Mouse (Mus musculus) midbrain, postnatal 0 days (tissue): ENCODE results near the gene Pbx4. TPM values are rescaled to one million over a fixed set of nuclear protein-coding genes. Genes with fewer than 3 reads are reported as not detected.
A peak's percentile ranks its signal among the peaks of the same experiment; 100 is the strongest.

Source experiments
- ATAC-seq: fragments of 200-750 bp; cut with Nextera tagmentation; 2 replicates; pipeline ENCODE4 v1.8.0; 2017; ENCODE audit warnings: moderate number of reproducible peaks, mild to moderate bottlenecking, moderate TSS enrichment, moderate library complexity; ENCODE audit not compliant: low FRiP score
- DNase-seq: peaks from one replicate; pipeline ENCODE4 v3.0.0-alpha.2; 2015; ENCODE audit warnings: low spot score
- H3K27ac ChIP-seq: fragments of 300-500 bp; sonication (generic); 2 replicates; pipeline ENCODE4 v1.5.1; 2014; ENCODE audit warnings: low read depth, mild to moderate bottlenecking, low read length, mixed read lengths
- H3K27me3 ChIP-seq: fragments of 300-500 bp; sonication (generic); 2 replicates; pipeline ENCODE4 v1.6.1; 2014; ENCODE audit warnings: low read length, control low read depth, mixed read lengths; ENCODE audit not compliant: insufficient read depth
- H3K36me3 ChIP-seq: fragments of 300-500 bp; sonication (generic); 2 replicates; pipeline ENCODE4 v1.6.1; 2014; ENCODE audit warnings: low read length, control low read depth, mixed read lengths; ENCODE audit not compliant: insufficient read depth
- H3K4me1 ChIP-seq: fragments of 300-500 bp; sonication (generic); 2 replicates; pipeline ENCODE4 v1.6.1; 2014; ENCODE audit warnings: mild to moderate bottlenecking, control low read depth, antibody characterized with exemption, low read length, mixed read lengths; ENCODE audit not compliant: insufficient read depth
- H3K4me2 ChIP-seq: fragments of 300-500 bp; sonication (generic); 2 replicates; pipeline ENCODE4 v1.6.1; 2014; ENCODE audit warnings: low read depth, mild to moderate bottlenecking, low read length, mixed read lengths; ENCODE audit not compliant: poor library complexity, severe bottlenecking
- H3K4me3 ChIP-seq: fragments of 300-500 bp; sonication (generic); 2 replicates; pipeline ENCODE4 v1.5.1; 2014; ENCODE audit warnings: low read depth, mild to moderate bottlenecking, low read length, moderate library complexity
- H3K9ac ChIP-seq: fragments of 300-500 bp; sonication (generic); replicated peaks from 2 replicates; pipeline ENCODE4 v1.6.1; 2014; ENCODE audit warnings: mild to moderate bottlenecking, low read length, moderate library complexity, mixed read lengths; ENCODE audit not compliant: poor library complexity, severe bottlenecking
- H3K9me3 ChIP-seq: fragments of 300-500 bp; sonication (generic); 2 replicates; pipeline ENCODE4 v1.6.1; 2016; ENCODE audit warnings: low read length, control low read depth
- CTCF ChIP-seq: IDR thresholded peaks from 2 replicates; pipeline ENCODE4 v1.5.1; 2016; ENCODE audit warnings: antibody characterized with exemption, mild to moderate bottlenecking
- WGBS: fragments of 180-500 bp; shearing (Covaris S2); extraction: QIAGEN DNeasy Blood & Tissue Kit; methylation state at CpG from one replicate; pipeline ENCODE4 v1.1.7; 2014; 5-methylcytosine and 5-hydroxymethylcytosine counted together
- polyA plus RNA-seq: library from polyadenylated mRNA; unstranded; fragments of >200 nt; fragmentation: Nextera tagmentation; extraction: Ambion mirVana; gene quantifications from 2 replicates; pipeline ENCODE4 v1.2.1, GENCODE M21; 2015
- total RNA-seq: library from RNA; depleted of rRNA; stranded (reverse); fragments of >200 nt; gene quantifications from 2 replicates; pipeline ENCODE4 v1.2.3, GENCODE M21; 2014

Gene Pbx4
- total and polyA plus RNA-seq, 2 experiments from 2014 or later: 43.9 to 98.8 TPM

GRCm38 (mm10) chr8:69882833-69883600, 50.7 kb downstream of the Pbx4 start:
- Histone ChIP-seq H3K9ac (no peak overlapping the region), H3K4me1 (peaks cover 11% of the 10 kb centered on the region; the same call in 1 of the 2 replicates), H3K27ac (no peak overlapping the region), H3K4me2 (peak overlapping the region; percentile 49; the same call in 1 of the 2 replicates), H3K27me3 (peaks cover 86% of the 10 kb centered on the region), H3K9me3 (no peaks in the 10 kb centered on the region), H3K4me3 (peak overlapping the region; percentile 38), H3K36me3 (no peaks in the 10 kb centered on the region)
- WGBS: 17% methylated on average over 47 of the region's 52 CpGs
- no peak for DNase-seq
- TF ChIP-seq CTCF: no peak
- no peak for ATAC-seq

DNA sequence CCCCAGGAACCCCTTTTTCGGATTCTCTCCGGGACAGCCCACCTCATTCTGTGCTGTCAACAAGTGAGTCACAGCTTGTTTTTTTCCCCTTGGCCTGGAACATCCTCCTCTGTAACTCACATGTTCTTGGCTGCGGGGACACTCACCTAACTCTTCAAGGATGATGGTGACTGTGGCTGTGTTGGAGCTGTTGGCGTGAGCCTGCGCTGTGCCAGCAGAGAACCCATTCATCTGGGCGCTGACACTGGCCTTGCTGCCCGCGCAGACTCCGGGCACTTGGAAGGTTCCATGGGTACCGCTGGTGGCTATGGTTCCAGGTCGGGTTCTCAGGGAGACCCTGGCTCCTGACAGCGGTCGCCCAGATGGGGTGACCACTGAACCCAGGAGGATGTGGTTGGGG, 51.9 kb downstream of the Pbx4 start:
- no peak for TF ChIP-seq CTCF
- peaks cover 97% of the 10 kb centered on the region for H3K27me3 ChIP-seq
- H3K4me2 ChIP-seq: no peak overlapping the region
- H3K4me1 ChIP-seq: peaks cover 11% of the 10 kb centered on the region; the same call in 1 of the 2 replicates
- H3K9me3 ChIP-seq: no peaks in the 10 kb centered on the region
- no peak for DNase-seq
- ATAC-seq: no peak
- H3K4me3 ChIP-seq: no peak overlapping the region
- H3K27ac ChIP-seq: no peak overlapping the region
- no peak overlapping the region for H3K9ac ChIP-seq
- 57% methylated on average over 13 of the region's 13 CpGs for WGBS
- no peaks in the 10 kb centered on the region for H3K36me3 ChIP-seq

DNA sequence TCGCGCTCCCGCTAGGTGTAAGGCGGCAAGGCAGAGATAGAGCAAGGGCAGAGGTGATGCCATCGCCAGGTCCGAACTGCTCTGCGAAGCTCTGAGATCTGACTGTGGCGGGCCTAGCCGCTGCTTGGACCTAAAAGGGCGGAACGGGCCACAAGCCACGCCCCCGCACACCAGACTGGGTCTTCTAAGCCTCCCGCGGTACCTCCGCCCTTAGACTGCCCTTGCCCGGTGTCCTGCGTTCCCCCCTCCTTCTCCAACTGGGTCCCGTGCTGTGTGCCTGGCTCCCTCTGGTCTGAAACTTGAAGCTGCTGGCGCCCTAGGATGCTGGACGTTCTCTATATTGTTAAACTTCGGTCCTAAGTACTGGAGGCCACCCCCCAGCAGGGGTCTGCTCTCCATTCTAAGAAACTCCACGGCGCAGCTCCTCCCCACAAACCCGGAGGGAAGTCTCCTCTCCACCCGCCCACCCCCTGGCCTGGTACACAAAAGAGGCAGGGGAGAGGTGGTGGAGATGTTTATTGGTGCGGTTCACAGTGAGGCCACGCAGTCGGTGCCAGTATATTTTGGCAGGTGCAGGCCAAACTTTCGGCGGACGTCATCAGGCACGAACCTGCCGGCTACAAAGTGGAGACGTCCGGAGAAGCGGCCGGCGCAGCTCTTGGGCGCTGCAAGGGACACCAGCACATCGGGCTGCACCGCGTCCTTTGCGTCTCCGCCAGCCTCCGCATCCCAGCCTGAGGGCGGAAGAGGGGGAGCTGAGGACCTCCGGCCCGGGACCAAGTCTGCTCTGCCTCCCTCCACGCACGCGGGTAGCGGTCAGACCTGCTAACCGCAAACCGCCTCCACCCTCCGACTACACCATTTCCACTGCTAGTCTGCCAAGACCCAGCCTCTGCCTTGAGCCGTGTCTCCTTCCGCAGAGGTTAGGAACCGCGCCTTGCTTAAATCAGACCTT, 55.3 kb downstream of the Pbx4 start, which contains the start of gene Cilp2:
TSS of gene Cilp2 (minus strand) at position 399 of the 955 bp plus-strand sequence.
- peak within 1 kb of the TSS; percentile 28 for H3K4me3 ChIP-seq
- DNase-seq: no peak
- H3K4me2 ChIP-seq: peak within 1 kb of the TSS; percentile 50
- no peak within 1 kb of the TSS for H3K9ac ChIP-seq
- 2% methylated on average over 57 of the region's 60 CpGs for WGBS
- ATAC-seq: no peak
- H3K36me3 ChIP-seq: no peaks in the 10 kb centered on the region
- H3K27me3 ChIP-seq: peaks cover 76% of the 10 kb centered on the region
- TF ChIP-seq CTCF: no peak
- peaks cover 9% of the 10 kb centered on the region; the same call in 1 of the 2 replicates for H3K4me1 ChIP-seq
- no peaks in the 10 kb centered on the region for H3K9me3 ChIP-seq
- H3K27ac ChIP-seq: no peak within 1 kb of the TSS

- Histone ChIP-seq H3K36me3 (no peaks in the 10 kb centered on the region), H3K27ac (no peak overlapping the region), H3K4me3 (peak overlapping the region; percentile 28), H3K9me3 (no peaks in the 10 kb centered on the region), H3K4me1 (peaks cover 9% of the 10 kb centered on the region; the same call in 1 of the 2 replicates), H3K4me2 (peak overlapping the region; percentile 50), H3K9ac (no peak overlapping the region), H3K27me3 (peaks cover 69% of the 10 kb centered on the region)
- no peak for TF ChIP-seq CTCF
- DNase-seq: no peak
- ATAC-seq: no peak
- WGBS: 5% methylated on average over 24 of the region's 24 CpGs
Measured at GRCm38 (mm10) chr8:69888244-69888866, 56.1 kb downstream of the Pbx4 start.

- no peak for TF ChIP-seq CTCF
- WGBS: 2% methylated on average over 32 of the region's 32 CpGs
- peaks cover 9% of the 10 kb centered on the region; the same call in 1 of the 2 replicates for H3K4me1 ChIP-seq
- peak overlapping the region; percentile 50 for H3K4me2 ChIP-seq
- H3K9ac ChIP-seq: no peak overlapping the region
- H3K36me3 ChIP-seq: no peaks in the 10 kb centered on the region
- peak overlapping the region; percentile 28 for H3K4me3 ChIP-seq
- no peak overlapping the region for H3K27ac ChIP-seq
- ATAC-seq: no peak
- DNase-seq: no peak
- H3K9me3 ChIP-seq: no peaks in the 10 kb centered on the region
- peaks cover 63% of the 10 kb centered on the region for H3K27me3 ChIP-seq
Measured at GRCm38 (mm10) chr8:69888902-69889301, 56.6 kb downstream of the Pbx4 start.
